Mouse (Mus musculus): ENCODE measurements around the gene Nup54.
A peak's percentile ranks its signal among the peaks of the same experiment; 100 is the strongest.

Nup54 gene

GRCm38 (mm10) chr5:92435025-92435584, at the start of gene Nup54:
TSS of gene Nup54 (minus strand) at chr5:92435219.
- peak; percentile 95 for DNase-seq (ENCODE audit: low spot score)

- no peak for DNase-seq (ENCODE audit: low spot score)
These were observed 37.8 kb upstream of the Nup54 start for GRCm38 (mm10) chr5:92472863-92473262.

- DNase-seq (ENCODE audit: low spot score), result no peak
These were observed 36.5 kb upstream of the Nup54 start for GRCm38 (mm10) chr5:92471531-92471930.

GRCm38 (mm10) chr5:92469201-92470130, 34.4 kb upstream of the Nup54 start:
- DNase-seq (ENCODE audit: low spot score), result no peak

- DNase-seq (ENCODE audit: low spot score), result no peak
These were observed 33.2 kb upstream of the Nup54 start for GRCm38 (mm10) chr5:92468234-92468633.

GRCm38 (mm10) chr5:92467102-92467766, 32.2 kb upstream of the Nup54 start:
- DNase-seq (ENCODE audit: low spot score), result no peak

- no peak for DNase-seq (ENCODE audit: low spot score)
These were observed 30.5 kb upstream of the Nup54 start for GRCm38 (mm10) chr5:92465511-92465910.

- DNase-seq (ENCODE audit: low spot score), result peak; percentile 17
These were observed 26.3 kb upstream of the Nup54 start for GRCm38 (mm10) chr5:92461321-92461720.

GRCm38 (mm10) chr5:92458726-92459125, 23.7 kb upstream of the Nup54 start:
- no peak for DNase-seq (ENCODE audit: low spot score)

GRCm38 (mm10) chr5:92457410-92457809, 22.4 kb upstream of the Nup54 start:
- no peak for DNase-seq (ENCODE audit: low spot score)

- no peak for DNase-seq (ENCODE audit: low spot score)
These were observed 17.9 kb upstream of the Nup54 start for GRCm38 (mm10) chr5:92452876-92453275.

- no peak for DNase-seq (ENCODE audit: low spot score)
These were observed 11.7 kb upstream of the Nup54 start for GRCm38 (mm10) chr5:92446736-92447135.

- no peak for DNase-seq (ENCODE audit: low spot score)
These were observed 10.0 kb upstream of the Nup54 start for GRCm38 (mm10) chr5:92445016-92445415.

- DNase-seq (ENCODE audit: low spot score), result no peak
These were observed 7.9 kb upstream of the Nup54 start for GRCm38 (mm10) chr5:92442914-92443313.

GRCm38 (mm10) chr5:92441494-92441893, 6.5 kb upstream of the Nup54 start:
- DNase-seq (ENCODE audit: low spot score), result no peak

GRCm38 (mm10) chr5:92438540-92438939, 3.5 kb upstream of the Nup54 start:
- no peak for DNase-seq (ENCODE audit: low spot score)

GRCm38 (mm10) chr5:92434571-92434985, 441 bp downstream of the Nup54 start:
- DNase-seq (ENCODE audit: low spot score), result no peak

GRCm38 (mm10) chr5:92434070-92434469, 949 bp downstream of the Nup54 start:
- DNase-seq (ENCODE audit: low spot score), result no peak

GRCm38 (mm10) chr5:92431611-92432010, 3.4 kb downstream of the Nup54 start:
- DNase-seq (ENCODE audit: low spot score), result no peak

- no peak for DNase-seq (ENCODE audit: low spot score)
These were observed 4.3 kb downstream of the Nup54 start for GRCm38 (mm10) chr5:92430723-92431122.

GRCm38 (mm10) chr5:92424126-92424525, 10.9 kb downstream of the Nup54 start:
- no peak for DNase-seq (ENCODE audit: low spot score)

GRCm38 (mm10) chr5:92413982-92414375, 21.0 kb downstream of the Nup54 start:
- no peak for DNase-seq (ENCODE audit: low spot score)
